Mouse (Mus musculus): ENCODE data around the gene Zfp697.
"Not testable (repeated sequence)": the region's sequence is repeated elsewhere in the genome, so short reads cannot be mapped to it uniquely, and the experiment has no call there.

Zfp697 gene

GRCm38 (mm10) chr3:98507229-98507628 lies 125.0 kb downstream of the Zfp697 start:
- not testable (repeated sequence) for DNase-seq (ENCODE audit: low spot score in 2 of 2)

GRCm38 (mm10) chr3:98510414-98510813 lies 128.2 kb downstream of the Zfp697 start, which contains the start of gene Hsd3b4:
Hsd3b4 (minus strand) TSS chr3:98510514.
- DNase-seq (ENCODE audit: low spot score in 2 of 2): not testable (repeated sequence)

- not testable (repeated sequence) for DNase-seq (ENCODE audit: low spot score in 2 of 2)
Measured at GRCm38 (mm10) chr3:98522779-98523178, 140.5 kb downstream of the Zfp697 start.

GRCm38 (mm10) chr3:98524552-98524951 lies 142.3 kb downstream of the Zfp697 start:
- DNase-seq (ENCODE audit: low spot score in 2 of 2): not testable (repeated sequence)

GRCm38 (mm10) chr3:98524978-98525377 lies 142.7 kb downstream of the Zfp697 start:
- DNase-seq (ENCODE audit: low spot score in 2 of 2): not testable (repeated sequence)

- not testable (repeated sequence) for DNase-seq (ENCODE audit: low spot score in 2 of 2)
Measured at GRCm38 (mm10) chr3:98547641-98548040, 165.4 kb downstream of the Zfp697 start.

GRCm38 (mm10) chr3:98548495-98548894 lies 166.2 kb downstream of the Zfp697 start:
- DNase-seq (ENCODE audit: low spot score in 2 of 2): not testable (repeated sequence)

- not testable (repeated sequence) for DNase-seq (ENCODE audit: low spot score in 2 of 2)
Measured at GRCm38 (mm10) chr3:98550215-98550614, 168.0 kb downstream of the Zfp697 start.

GRCm38 (mm10) chr3:98550832-98551231 lies 168.6 kb downstream of the Zfp697 start:
- DNase-seq (ENCODE audit: low spot score in 2 of 2): not testable (repeated sequence)

GRCm38 (mm10) chr3:98560711-98561110 lies 178.4 kb downstream of the Zfp697 start:
- DNase-seq (ENCODE audit: low spot score in 2 of 2): not testable (repeated sequence)

GRCm38 (mm10) chr3:98563831-98564230 lies 181.6 kb downstream of the Zfp697 start:
- not testable (repeated sequence) for DNase-seq (ENCODE audit: low spot score in 2 of 2)

- not testable (repeated sequence) for DNase-seq (ENCODE audit: low spot score in 2 of 2)
Measured at GRCm38 (mm10) chr3:98564894-98565293, 182.6 kb downstream of the Zfp697 start.

- DNase-seq (ENCODE audit: low spot score in 2 of 2): not testable (repeated sequence)
Measured at GRCm38 (mm10) chr3:98567717-98568116, 185.5 kb downstream of the Zfp697 start.

- DNase-seq (ENCODE audit: low spot score in 2 of 2): not testable (repeated sequence)
Measured at GRCm38 (mm10) chr3:98581024-98581423, 198.8 kb downstream of the Zfp697 start.

GRCm38 (mm10) chr3:98582202-98582601 lies 199.9 kb downstream of the Zfp697 start:
- DNase-seq (ENCODE audit: low spot score in 2 of 2): not testable (repeated sequence)

- not testable (repeated sequence) for DNase-seq (ENCODE audit: low spot score in 2 of 2)
Measured at GRCm38 (mm10) chr3:98582622-98583021, 200.4 kb downstream of the Zfp697 start.

- DNase-seq (ENCODE audit: low spot score in 2 of 2): no peak
Measured at GRCm38 (mm10) chr3:98587721-98588120, 205.5 kb downstream of the Zfp697 start.

- DNase-seq (ENCODE audit: low spot score in 2 of 2): no peak
Measured at GRCm38 (mm10) chr3:98588707-98589106, 206.4 kb downstream of the Zfp697 start, which contains the start of gene Gm10681. Gm10681 (minus strand) TSS chr3:98588807.

- not testable (repeated sequence) for DNase-seq (ENCODE audit: low spot score in 2 of 2)
Measured at GRCm38 (mm10) chr3:98613540-98613939, 231.3 kb downstream of the Zfp697 start.

- no peak for DNase-seq (ENCODE audit: low spot score in 2 of 2)
Measured at GRCm38 (mm10) chr3:98613963-98614362, 231.7 kb downstream of the Zfp697 start.

- DNase-seq (ENCODE audit: low spot score in 2 of 2): not testable (repeated sequence)
Measured at GRCm38 (mm10) chr3:98614406-98614927, 232.2 kb downstream of the Zfp697 start.

GRCm38 (mm10) chr3:98616244-98616643 lies 234.0 kb downstream of the Zfp697 start:
- DNase-seq (ENCODE audit: low spot score in 2 of 2): not testable (repeated sequence)

GRCm38 (mm10) chr3:98616786-98617185 lies 234.5 kb downstream of the Zfp697 start:
- not testable (repeated sequence) for DNase-seq (ENCODE audit: low spot score in 2 of 2)

- no peak for DNase-seq (ENCODE audit: low spot score in 2 of 2)
Measured at GRCm38 (mm10) chr3:98629633-98630032, 247.4 kb downstream of the Zfp697 start.

Measured in spleen, postnatal 14 days (tissue).